Mouse (Mus musculus) adrenal gland, adult 2 months (tissue): ENCODE measurements around the gene Yif1a. TPM values are rescaled to one million over a fixed set of nuclear protein-coding genes. Genes with fewer than 3 reads are reported as not detected.
A peak's percentile ranks its signal among the peaks of the same experiment; 100 is the strongest.
"Not testable (repeated sequence)": the region's sequence is repeated elsewhere in the genome, so short reads cannot be mapped to it uniquely, and the experiment has no call there.

Experiments used
- DNase-seq: peaks from one replicate; pipeline ENCODE4 v3.0.0; 2021
- polyA plus RNA-seq: library from polyadenylated mRNA; depleted of rRNA; stranded (reverse); fragments of >200 nt; gene quantifications from 2 replicates; pipeline ENCODE4 v1.2.3, GENCODE M21; 2012
- total RNA-seq, 2 experiments: library from RNA; stranded (reverse); gene quantifications; 2 replicates each; pipeline ENCODE4 v1.2.3; 2021

Yif1a gene
- total and polyA plus RNA-seq, 3 experiments = 69.5 to 135 (median 82.3) TPM

- DNase-seq = peak; percentile 83
Observed at GRCm38 (mm10) chr19:5085145-5085863, 3.0 kb upstream of the Yif1a start, which contains the start of gene Tmem151a. Gene Tmem151a (minus strand): TSS chr19:5085531.

GRCm38 (mm10) chr19:5086533-5086932 is 1.8 kb upstream of the Yif1a start:
- DNase-seq = not testable (repeated sequence)

GRCm38 (mm10) chr19:5089324-5089723 is 986 bp downstream of the Yif1a start:
- no peak for DNase-seq

- no peak for DNase-seq
Observed at GRCm38 (mm10) chr19:5092083-5092482, 3.7 kb downstream of the Yif1a start.

GRCm38 (mm10) chr19:5093481-5094242 is 5.3 kb downstream of the Yif1a start:
- no peak for DNase-seq

GRCm38 (mm10) chr19:5094243-5094632 is 5.9 kb downstream of the Yif1a start:
- peak; percentile 92 for DNase-seq

GRCm38 (mm10) chr19:5094746-5095417 is 6.5 kb downstream of the Yif1a start:
- no peak for DNase-seq

- DNase-seq = no peak
Observed at GRCm38 (mm10) chr19:5095887-5096474, 7.6 kb downstream of the Yif1a start.

GRCm38 (mm10) chr19:5097521-5098362 is 9.4 kb downstream of the Yif1a start:
- DNase-seq = no peak

GRCm38 (mm10) chr19:5098363-5099143 is 10.2 kb downstream of the Yif1a start, which contains the start of gene Cnih2:
Gene Cnih2 (minus strand): TSS chr19:5098521.
- peak; percentile 81 for DNase-seq

GRCm38 (mm10) chr19:5106074-5106473 is 17.7 kb downstream of the Yif1a start:
- peak; percentile 43 for DNase-seq

- DNase-seq = peak; percentile 98
Observed at GRCm38 (mm10) chr19:5106731-5107191, 18.4 kb downstream of the Yif1a start, which contains the start of gene Rab1b. Gene Rab1b (minus strand): TSS chr19:5107072.

- no peak for DNase-seq
Observed at GRCm38 (mm10) chr19:5107556-5108270, 19.4 kb downstream of the Yif1a start.

- DNase-seq = peak; percentile 48
Observed at GRCm38 (mm10) chr19:5108271-5108575, 19.9 kb downstream of the Yif1a start.

GRCm38 (mm10) chr19:5108702-5109101 is 20.4 kb downstream of the Yif1a start:
- DNase-seq = no peak

- no peak for DNase-seq
Observed at GRCm38 (mm10) chr19:5109659-5110453, 21.5 kb downstream of the Yif1a start.

- DNase-seq = no peak
Observed at GRCm38 (mm10) chr19:5113783-5114182, 25.4 kb downstream of the Yif1a start.

GRCm38 (mm10) chr19:5117494-5118383 is 29.4 kb downstream of the Yif1a start:
- peak; percentile 95 for DNase-seq
